Mouse (Mus musculus) megakaryocyte, embryonic 14.5 days (primary cell): ENCODE data around the gene Hoxd12.

ENCODE experiments used
- FLI1 ChIP-seq: IDR thresholded peaks from 2 replicates; pipeline ENCODE4 v1.6.1; 2012; ENCODE audit warnings: low read length, inconsistent platforms, mixed read lengths
- GATA1 ChIP-seq: IDR thresholded peaks from 3 replicates; pipeline ENCODE4 v1.6.1; 2012; ENCODE audit warnings: mixed read lengths, low read length, inconsistent platforms, borderline replicate concordance

GRCm38 (mm10) chr2:74676376-74677052, 1.7 kb downstream of the Hoxd12 start:
- TF ChIP-seq GATA1 (no peak), FLI1 (no peak)
